Mouse (Mus musculus) ES-Bruce4 (cell line): ENCODE data around the gene Chd6.

Source experiments
- CTCF ChIP-seq: IDR thresholded peaks from one replicate; pipeline ENCODE4 v1.8.1; 2011; ENCODE audit warnings: low read depth, low read length
- EP300 ChIP-seq: IDR thresholded peaks from 2 replicates; pipeline ENCODE4 v1.6.1; 2011; ENCODE audit warnings: low read depth, low read length; ENCODE audit not compliant: insufficient read depth
- POLR2A ChIP-seq: IDR thresholded peaks from one replicate; pipeline ENCODE4 v1.8.1; 2011; ENCODE audit warnings: low read length; ENCODE audit not compliant: insufficient read depth

- TF ChIP-seq CTCF (peak; percentile 11), POLR2A (no peak), EP300 (no peak)
Observed at GRCm38 (mm10) chr2:160958737-160959136, 150.1 kb downstream of the Chd6 start.
